Mouse (Mus musculus) midbrain, embryonic 15.5 days (tissue): ENCODE data around the gene Espl1. TPM values are rescaled to one million over a fixed set of nuclear protein-coding genes. Genes with fewer than 3 reads are reported as not detected.

Source experiments
- ATAC-seq: fragments of 200-750 bp; cut with Nextera tagmentation; replicated peaks from 2 replicates; pipeline ENCODE4 v1.8.0; 2017; ENCODE audit warnings: moderate TSS enrichment
- H3K27ac ChIP-seq: fragments of 300-500 bp; sonication (generic); 2 replicates; pipeline ENCODE4 v1.5.1; 2015; ENCODE audit warnings: mild to moderate bottlenecking, inconsistent platforms
- H3K27me3 ChIP-seq: fragments of 300-500 bp; sonication (generic); replicated peaks from 2 replicates; pipeline ENCODE4 v1.6.1; 2015; ENCODE audit warnings: inconsistent platforms
- H3K36me3 ChIP-seq: fragments of 300-500 bp; sonication (generic); replicated peaks from 2 replicates; pipeline ENCODE4 v1.6.1; 2015; ENCODE audit warnings: inconsistent platforms
- H3K4me1 ChIP-seq: fragments of 300-500 bp; sonication (generic); 2 replicates; pipeline ENCODE4 v1.6.1; 2015; ENCODE audit warnings: inconsistent platforms
- H3K4me2 ChIP-seq: fragments of 300-500 bp; sonication (generic); 2 replicates; pipeline ENCODE4 v1.6.1; 2015; ENCODE audit warnings: inconsistent platforms, mild to moderate bottlenecking, moderate library complexity
- H3K4me3 ChIP-seq: fragments of 300-500 bp; sonication (generic); 2 replicates; pipeline ENCODE4 v1.5.1; 2015; ENCODE audit warnings: mild to moderate bottlenecking, inconsistent platforms
- H3K9ac ChIP-seq: fragments of 300-500 bp; sonication (generic); 2 replicates; pipeline ENCODE4 v1.6.1; 2015; ENCODE audit warnings: mild to moderate bottlenecking, inconsistent platforms
- H3K9me3 ChIP-seq: fragments of 300-500 bp; sonication (generic); 2 replicates; pipeline ENCODE4 v1.6.1; 2016; ENCODE audit warnings: inconsistent platforms
- WGBS: fragments of 180-500 bp; shearing (Covaris S2); methylation state at CpG from one replicate; pipeline ENCODE4 v1.1.7; 2015; ENCODE audit warnings: mixed read lengths; 5-methylcytosine and 5-hydroxymethylcytosine counted together
- polyA plus RNA-seq: library from polyadenylated mRNA; unstranded; fragments of >200 nt; fragmentation: Nextera tagmentation; extraction: Ambion mirVana; gene quantifications from 2 replicates; pipeline ENCODE4 v1.2.1, GENCODE M21; 2015

Espl1 gene
- polyA plus RNA-seq, 1 experiment from 2014 or later = 7.5 TPM

GRCm38 (mm10) chr15:102279783-102280520, 16.1 kb upstream of the Espl1 start:
- 29% methylated on average over 13 of the region's 13 CpGs for WGBS

GRCm38 (mm10) chr15:102280623-102281022, 15.4 kb upstream of the Espl1 start:
- H3K4me1 ChIP-seq = peaks cover 17% of the 10 kb centered on the region
- H3K9ac ChIP-seq = no peak overlapping the region
- H3K27ac ChIP-seq = no peak overlapping the region
- peak overlapping the region; percentile 84 for H3K4me2 ChIP-seq
- H3K4me3 ChIP-seq = peak overlapping the region; percentile 85
- ATAC-seq = no peak
- 98% methylated on average over 19 of the region's 19 CpGs for WGBS
- H3K36me3 ChIP-seq = peaks cover 13% of the 10 kb centered on the region; the same call in 1 of the 2 replicates
- no peaks in the 10 kb centered on the region for H3K9me3 ChIP-seq
- no peaks in the 10 kb centered on the region for H3K27me3 ChIP-seq

More at GRCm38 (mm10) chr15:102279783-102280520, 16.1 kb upstream of the Espl1 start:
- Histone ChIP-seq H3K36me3 (peaks cover 13% of the 10 kb centered on the region; the same call in 1 of the 2 replicates), H3K4me1 (peaks cover 17% of the 10 kb centered on the region), H3K27me3 (no peaks in the 10 kb centered on the region), H3K9ac (peak overlapping the region; percentile 84), H3K9me3 (no peaks in the 10 kb centered on the region), H3K4me2 (peak overlapping the region; percentile 84), H3K4me3 (peak overlapping the region; percentile 85), H3K27ac (peak overlapping the region; percentile 90)
- no peak; the same call in 1 of the 2 replicates for ATAC-seq

- no peak overlapping the region for H3K27ac ChIP-seq
- H3K4me3 ChIP-seq = no peak overlapping the region
- peaks cover 17% of the 10 kb centered on the region for H3K4me1 ChIP-seq
- no peak overlapping the region for H3K4me2 ChIP-seq
- ATAC-seq = no peak
- no peaks in the 10 kb centered on the region for H3K27me3 ChIP-seq
- H3K9ac ChIP-seq = no peak overlapping the region
- 92% methylated on average over 8 of the region's 8 CpGs for WGBS
- no peaks in the 10 kb centered on the region for H3K9me3 ChIP-seq
- H3K36me3 ChIP-seq = peaks cover 13% of the 10 kb centered on the region; the same call in 1 of the 2 replicates
These were observed 13.4 kb upstream of the Espl1 start for GRCm38 (mm10) chr15:102282463-102283292.

GRCm38 (mm10) chr15:102283648-102284047, 12.4 kb upstream of the Espl1 start:
- no peaks in the 10 kb centered on the region for H3K9me3 ChIP-seq
- peaks cover 13% of the 10 kb centered on the region; the same call in 1 of the 2 replicates for H3K36me3 ChIP-seq
- H3K4me2 ChIP-seq = no peak overlapping the region
- ATAC-seq = no peak
- no peak overlapping the region for H3K4me3 ChIP-seq
- WGBS = 91% methylated on average over 3 of the region's 3 CpGs
- peaks cover 16% of the 10 kb centered on the region for H3K4me1 ChIP-seq
- H3K27ac ChIP-seq = no peak overlapping the region
- no peak overlapping the region for H3K9ac ChIP-seq
- H3K27me3 ChIP-seq = no peaks in the 10 kb centered on the region

GRCm38 (mm10) chr15:102287395-102287794, 8.7 kb upstream of the Espl1 start:
- no peak overlapping the region for H3K27ac ChIP-seq
- no peak overlapping the region for H3K9ac ChIP-seq
- H3K27me3 ChIP-seq = no peaks in the 10 kb centered on the region
- no peak overlapping the region for H3K4me3 ChIP-seq
- no peaks in the 10 kb centered on the region for H3K9me3 ChIP-seq
- no peak overlapping the region for H3K4me2 ChIP-seq
- no peaks in the 10 kb centered on the region for H3K4me1 ChIP-seq
- 0 out of 2 replicates have a peak, but pooled peaks cover 4% of the 10 kb centered on the region for H3K36me3 ChIP-seq
- no peak for ATAC-seq

GRCm38 (mm10) chr15:102296368-102297006, 421 bp downstream of the Espl1 start:
- ATAC-seq = peak; percentile 62; the same call in 1 of the 2 replicates
- Histone ChIP-seq H3K9ac (peak overlapping the region; percentile 29; the same call in 1 of the 2 replicates), H3K9me3 (no peaks in the 10 kb centered on the region), H3K4me3 (peak overlapping the region; percentile 55), H3K4me2 (peak overlapping the region; percentile 99), H3K4me1 (peaks cover 8% of the 10 kb centered on the region), H3K27ac (no peak overlapping the region), H3K36me3 (no peaks in the 10 kb centered on the region), H3K27me3 (no peaks in the 10 kb centered on the region)
- WGBS = 5% methylated on average over 24 of the region's 24 CpGs

- no peak for ATAC-seq
- no peaks in the 10 kb centered on the region for H3K36me3 ChIP-seq
- H3K27me3 ChIP-seq = no peaks in the 10 kb centered on the region
- H3K27ac ChIP-seq = no peak overlapping the region
- no peak overlapping the region for H3K4me2 ChIP-seq
- H3K4me1 ChIP-seq = no peaks in the 10 kb centered on the region
- H3K9ac ChIP-seq = no peak overlapping the region
- H3K4me3 ChIP-seq = no peak overlapping the region
- 91% methylated on average over 6 of the region's 6 CpGs for WGBS
- H3K9me3 ChIP-seq = no peaks in the 10 kb centered on the region
These were observed 6.5 kb downstream of the Espl1 start for GRCm38 (mm10) chr15:102302542-102302941.

- WGBS = 90% methylated on average over 9 of the region's 9 CpGs
- Histone ChIP-seq H3K27ac (no peak overlapping the region), H3K27me3 (no peaks in the 10 kb centered on the region), H3K9ac (no peak overlapping the region), H3K36me3 (no peaks in the 10 kb centered on the region), H3K9me3 (no peaks in the 10 kb centered on the region), H3K4me1 (no peaks in the 10 kb centered on the region), H3K4me3 (no peak overlapping the region), H3K4me2 (no peak overlapping the region)
- no peak for ATAC-seq
These were observed 12.7 kb downstream of the Espl1 start for GRCm38 (mm10) chr15:102308717-102309116.

GRCm38 (mm10) chr15:102310074-102310845, 14.2 kb downstream of the Espl1 start:
- no peak for ATAC-seq
- WGBS = 92% methylated on average over 10 of the region's 10 CpGs
- no peak overlapping the region for H3K27ac ChIP-seq
- no peak overlapping the region for H3K4me3 ChIP-seq
- no peak overlapping the region for H3K9ac ChIP-seq
- no peaks in the 10 kb centered on the region for H3K4me1 ChIP-seq
- H3K9me3 ChIP-seq = no peaks in the 10 kb centered on the region
- no peaks in the 10 kb centered on the region for H3K36me3 ChIP-seq
- H3K4me2 ChIP-seq = no peak overlapping the region
- H3K27me3 ChIP-seq = no peaks in the 10 kb centered on the region

- H3K27ac ChIP-seq = no peak overlapping the region
- H3K36me3 ChIP-seq = no peaks in the 10 kb centered on the region
- no peaks in the 10 kb centered on the region for H3K4me1 ChIP-seq
- ATAC-seq = no peak
- H3K9me3 ChIP-seq = no peaks in the 10 kb centered on the region
- no peak overlapping the region for H3K9ac ChIP-seq
- no peak overlapping the region for H3K4me3 ChIP-seq
- no peak overlapping the region for H3K4me2 ChIP-seq
- no peaks in the 10 kb centered on the region for H3K27me3 ChIP-seq
These were observed 15.4 kb downstream of the Espl1 start for GRCm38 (mm10) chr15:102311489-102311888.

GRCm38 (mm10) chr15:102315292-102315691, 19.2 kb downstream of the Espl1 start:
- no peak overlapping the region for H3K4me3 ChIP-seq
- no peaks in the 10 kb centered on the region for H3K36me3 ChIP-seq
- 94% methylated on average over 8 of the region's 8 CpGs for WGBS
- no peaks in the 10 kb centered on the region for H3K4me1 ChIP-seq
- no peak for ATAC-seq
- no peaks in the 10 kb centered on the region for H3K9me3 ChIP-seq
- no peak overlapping the region for H3K4me2 ChIP-seq
- no peak overlapping the region for H3K27ac ChIP-seq
- H3K27me3 ChIP-seq = no peaks in the 10 kb centered on the region
- H3K9ac ChIP-seq = no peak overlapping the region
